Mouse (Mus musculus): ENCODE measurements around the gene Sumf1. TPM values are rescaled to one million over a fixed set of nuclear protein-coding genes. Genes with fewer than 3 reads are reported as not detected.

Sumf1 gene
- polyA plus RNA-seq, 1 experiment from 2014 or later: 23.6 TPM

DNA sequence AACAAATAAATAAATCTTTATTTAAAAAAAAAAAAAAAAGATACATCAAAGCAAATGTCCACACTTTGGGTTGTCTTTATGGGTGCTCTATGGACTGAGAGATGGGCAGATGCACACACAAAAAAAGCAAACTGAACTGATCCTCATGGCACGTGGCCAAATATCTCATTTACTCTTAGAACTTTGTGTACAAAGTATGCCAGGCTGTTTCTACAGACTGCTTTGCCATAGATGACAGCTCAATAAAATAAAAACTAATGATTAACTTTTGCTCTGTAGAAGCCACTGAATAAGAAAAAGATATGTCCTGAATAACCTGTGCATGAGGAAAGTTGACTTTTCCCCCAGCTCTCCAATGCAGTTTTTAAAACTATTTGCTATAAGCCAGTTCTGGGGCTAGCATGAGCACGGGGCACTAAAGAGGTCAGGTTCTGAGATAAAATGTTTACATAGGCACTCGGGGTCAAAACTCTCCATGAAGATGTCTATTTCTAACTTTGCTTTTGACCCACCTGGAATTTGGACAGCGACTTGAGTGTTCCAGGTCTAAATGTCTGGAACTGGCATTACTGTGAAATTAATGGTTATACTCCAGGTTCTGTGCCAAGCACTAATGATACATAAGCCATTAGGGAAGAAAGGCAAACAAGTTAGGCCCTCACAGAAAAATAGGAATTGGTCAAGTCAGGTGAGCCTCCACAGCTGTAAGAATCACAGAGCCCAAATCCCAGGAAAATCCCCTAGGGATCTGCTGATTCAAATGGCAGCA is 44.5 kb downstream of the Sumf1 start:
- Histone ChIP-seq H3K4me3 (no peak overlapping the region), H3K4me2 (replicated peaks) (no peak overlapping the region), H3K4me1 (no peaks in the 10 kb centered on the region), H3K36me3 (0 out of 2 replicates have a peak, but pooled peaks cover 3% of the 10 kb centered on the region), H3K27me3 (no peaks in the 10 kb centered on the region), H3K9me3 (no peaks in the 10 kb centered on the region), H3K27ac (no peak overlapping the region), H3K9ac (no peak overlapping the region)
- WGBS: 93% methylated on average over 4 of the region's 4 CpGs
- no peak for ATAC-seq (ENCODE audit: low FRiP score, low read depth)

DNA sequence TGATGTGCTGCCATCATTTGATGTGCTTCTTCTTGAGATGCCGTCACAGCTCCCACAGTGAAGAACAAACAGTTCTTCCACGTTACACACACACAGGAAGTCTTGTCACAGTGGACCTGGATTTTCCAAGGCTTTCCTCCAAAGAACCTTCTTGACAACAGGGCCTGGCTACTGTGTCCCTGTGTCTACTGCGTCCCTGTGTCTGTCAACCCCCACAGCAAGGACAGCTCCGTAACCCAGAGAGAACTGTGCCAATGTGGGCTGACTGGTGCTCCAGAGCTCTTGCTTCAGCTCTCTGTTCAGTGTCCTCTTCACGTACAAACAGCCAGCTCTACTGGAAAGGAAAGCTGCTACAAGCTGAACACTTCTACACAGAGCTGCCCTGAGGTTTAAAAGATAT is 48.4 kb downstream of the Sumf1 start:
- WGBS: 85% methylated on average over 5 of the region's 5 CpGs
- Histone ChIP-seq H3K4me1 (no peaks in the 10 kb centered on the region), H3K4me2 (replicated peaks) (no peak overlapping the region), H3K9ac (no peak overlapping the region), H3K27ac (no peak overlapping the region), H3K36me3 (0 out of 2 replicates have a peak, but pooled peaks cover 3% of the 10 kb centered on the region), H3K9me3 (no peaks in the 10 kb centered on the region), H3K4me3 (no peak overlapping the region), H3K27me3 (no peaks in the 10 kb centered on the region)
- no peak for ATAC-seq (ENCODE audit: low FRiP score, low read depth)

GRCm38 (mm10) chr6:108136286-108136685 is 49.1 kb downstream of the Sumf1 start:
- ATAC-seq (ENCODE audit: low FRiP score, low read depth): no peak
- Histone ChIP-seq H3K27ac (no peak overlapping the region), H3K9ac (no peak overlapping the region), H3K4me2 (replicated peaks) (no peak overlapping the region), H3K27me3 (no peaks in the 10 kb centered on the region), H3K4me3 (no peak overlapping the region), H3K9me3 (no peaks in the 10 kb centered on the region), H3K36me3 (0 out of 2 replicates have a peak, but pooled peaks cover 3% of the 10 kb centered on the region), H3K4me1 (no peaks in the 10 kb centered on the region)
- WGBS: 85% methylated on average over 1 of the region's 1 CpGs

GRCm38 (mm10) chr6:108132268-108132935 is 53.0 kb downstream of the Sumf1 start:
- H3K9ac ChIP-seq: no peak overlapping the region
- H3K27me3 ChIP-seq: no peaks in the 10 kb centered on the region
- H3K9me3 ChIP-seq: no peaks in the 10 kb centered on the region
- no peaks in the 10 kb centered on the region for H3K4me1 ChIP-seq
- no peak for ATAC-seq (ENCODE audit: low FRiP score, low read depth)
- H3K27ac ChIP-seq: no peak overlapping the region
- H3K4me2 ChIP-seq (replicated peaks): no peak overlapping the region
- H3K36me3 ChIP-seq: 0 out of 2 replicates have a peak, but pooled peaks cover 3% of the 10 kb centered on the region
- H3K4me3 ChIP-seq: no peak overlapping the region
- 92% methylated on average over 5 of the region's 5 CpGs for WGBS

DNA sequence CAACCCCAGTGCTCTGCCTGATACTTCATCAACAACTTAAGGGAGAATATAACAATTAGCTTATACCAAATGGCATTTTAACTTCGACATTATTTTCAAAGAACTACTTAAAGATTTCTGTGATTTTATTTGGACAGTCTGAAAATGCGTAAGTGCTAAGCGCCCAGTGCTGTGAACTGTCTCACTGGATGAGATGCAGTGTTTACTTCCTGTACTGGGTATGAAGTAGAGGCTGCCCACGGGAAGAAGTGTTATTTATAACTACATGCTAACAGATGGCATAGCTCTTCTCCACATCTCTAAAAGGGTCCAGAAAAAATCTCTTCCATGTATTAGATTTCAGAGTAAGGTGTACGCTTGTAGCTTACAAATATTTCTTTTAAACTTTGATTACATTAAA is 54.7 kb downstream of the Sumf1 start:
- H3K27ac ChIP-seq: no peak overlapping the region
- H3K4me3 ChIP-seq: no peak overlapping the region
- WGBS: 87% methylated on average over 5 of the region's 5 CpGs
- H3K4me1 ChIP-seq: no peaks in the 10 kb centered on the region
- no peaks in the 10 kb centered on the region for H3K9me3 ChIP-seq
- no peaks in the 10 kb centered on the region for H3K36me3 ChIP-seq
- H3K27me3 ChIP-seq: no peaks in the 10 kb centered on the region
- ATAC-seq (ENCODE audit: low FRiP score, low read depth): no peak
- H3K4me2 ChIP-seq (replicated peaks): no peak overlapping the region
- H3K9ac ChIP-seq: no peak overlapping the region

- Histone ChIP-seq H3K4me3 (no peak overlapping the region), H3K27ac (no peak overlapping the region), H3K27me3 (no peaks in the 10 kb centered on the region), H3K9me3 (no peaks in the 10 kb centered on the region), H3K36me3 (no peaks in the 10 kb centered on the region), H3K9ac (no peak overlapping the region), H3K4me1 (no peaks in the 10 kb centered on the region), H3K4me2 (replicated peaks) (no peak overlapping the region)
- ATAC-seq (ENCODE audit: low FRiP score, low read depth): no peak
- 86% methylated on average over 3 of the region's 3 CpGs for WGBS
Observed at GRCm38 (mm10) chr6:108126631-108127030, 58.8 kb downstream of the Sumf1 start.

GRCm38 (mm10) chr6:108125474-108125873 is 59.9 kb downstream of the Sumf1 start:
- no peaks in the 10 kb centered on the region for H3K36me3 ChIP-seq
- no peak overlapping the region for H3K9ac ChIP-seq
- WGBS: 76% methylated on average over 1 of the region's 1 CpGs
- H3K4me1 ChIP-seq: no peaks in the 10 kb centered on the region
- no peak overlapping the region for H3K27ac ChIP-seq
- no peaks in the 10 kb centered on the region for H3K27me3 ChIP-seq
- H3K4me3 ChIP-seq: no peak overlapping the region
- no peak for ATAC-seq (ENCODE audit: low FRiP score, low read depth)
- H3K4me2 ChIP-seq (replicated peaks): no peak overlapping the region
- H3K9me3 ChIP-seq: no peaks in the 10 kb centered on the region

DNA sequence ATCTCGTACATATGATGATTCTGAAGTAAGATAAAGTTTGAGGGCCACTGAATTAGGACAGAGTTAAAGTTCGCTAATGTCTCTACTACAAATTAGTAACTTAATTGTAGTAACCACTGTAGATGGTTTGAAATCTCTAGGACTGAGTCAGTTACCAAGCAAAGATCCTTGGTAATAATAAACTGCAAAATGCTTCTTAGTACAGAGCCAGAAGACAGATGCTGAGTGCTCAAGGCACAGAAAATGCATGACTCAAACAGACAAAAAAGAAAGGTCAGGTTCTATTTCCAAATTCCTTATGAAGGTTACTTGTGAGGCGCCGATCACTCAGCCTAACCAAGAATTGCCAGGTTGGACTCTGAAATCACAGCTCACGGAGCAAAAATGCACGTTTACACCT is 67.5 kb downstream of the Sumf1 start:
- Histone ChIP-seq H3K36me3 (no peaks in the 10 kb centered on the region), H3K9me3 (no peaks in the 10 kb centered on the region), H3K4me1 (no peaks in the 10 kb centered on the region), H3K9ac (no peak overlapping the region), H3K27ac (no peak overlapping the region), H3K27me3 (no peaks in the 10 kb centered on the region), H3K4me2 (replicated peaks) (no peak overlapping the region), H3K4me3 (no peak overlapping the region)
- ATAC-seq (ENCODE audit: low FRiP score, low read depth): no peak
- WGBS: 90% methylated on average over 6 of the region's 6 CpGs

DNA sequence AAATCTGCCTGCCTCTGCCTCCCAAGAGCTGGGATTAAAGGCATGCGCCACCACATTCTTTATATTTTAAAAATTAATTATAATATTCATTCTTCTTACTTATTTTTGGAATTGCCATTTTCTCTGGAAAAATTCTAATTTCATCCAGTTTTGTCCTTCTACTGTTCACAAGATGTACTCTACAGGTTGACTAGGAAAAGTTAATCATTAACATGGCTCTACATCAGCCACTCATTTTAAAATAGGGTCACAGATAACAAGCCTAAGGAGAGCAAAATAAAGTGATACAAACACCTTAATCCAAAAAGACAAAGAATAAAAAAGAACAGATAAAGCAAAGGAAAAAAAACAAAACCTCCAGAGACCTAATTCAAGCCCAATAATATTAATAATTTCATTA is 70.4 kb downstream of the Sumf1 start:
- Histone ChIP-seq H3K4me2 (replicated peaks) (no peak overlapping the region), H3K4me3 (no peak overlapping the region), H3K9ac (no peak overlapping the region), H3K27me3 (no peaks in the 10 kb centered on the region), H3K27ac (no peak overlapping the region), H3K36me3 (no peaks in the 10 kb centered on the region), H3K9me3 (no peaks in the 10 kb centered on the region), H3K4me1 (no peaks in the 10 kb centered on the region)
- no peak for ATAC-seq (ENCODE audit: low FRiP score, low read depth)
- 93% methylated on average over 1 of the region's 1 CpGs for WGBS

DNA sequence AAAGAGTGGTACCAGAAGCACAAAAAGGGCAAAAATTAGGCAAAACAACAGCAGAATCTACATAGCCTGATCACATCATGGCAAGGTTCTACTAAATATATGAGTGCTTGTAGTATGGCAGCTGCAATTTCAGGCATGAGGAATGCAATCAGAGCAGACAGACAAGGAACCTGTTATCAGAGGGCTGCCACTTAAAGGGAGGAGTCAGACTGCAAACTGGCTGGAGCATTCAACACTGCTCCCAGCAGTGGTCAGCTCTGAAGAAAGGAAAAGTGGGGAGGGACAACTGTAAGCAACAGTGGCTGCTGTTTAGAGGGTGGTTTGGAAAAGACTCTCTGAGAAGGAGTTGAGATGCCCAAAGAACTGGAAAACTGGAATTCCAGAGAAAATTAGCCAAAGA is 73.7 kb downstream of the Sumf1 start:
- no peak for ATAC-seq (ENCODE audit: low FRiP score, low read depth)
- Histone ChIP-seq H3K4me3 (no peak overlapping the region), H3K27me3 (no peaks in the 10 kb centered on the region), H3K9me3 (no peaks in the 10 kb centered on the region), H3K36me3 (no peaks in the 10 kb centered on the region), H3K4me1 (no peaks in the 10 kb centered on the region), H3K9ac (no peak overlapping the region), H3K27ac (no peak overlapping the region), H3K4me2 (replicated peaks) (no peak overlapping the region)

- Histone ChIP-seq H3K27ac (no peak overlapping the region), H3K4me1 (no peaks in the 10 kb centered on the region), H3K27me3 (no peaks in the 10 kb centered on the region), H3K36me3 (no peaks in the 10 kb centered on the region), H3K9me3 (no peaks in the 10 kb centered on the region), H3K9ac (no peak overlapping the region), H3K4me3 (no peak overlapping the region), H3K4me2 (replicated peaks) (no peak overlapping the region)
- ATAC-seq (ENCODE audit: low FRiP score, low read depth): no peak
- whole genome bisulfite sequencing: 76% methylated on average over 4 of the region's 4 CpGs
Observed at GRCm38 (mm10) chr6:108110336-108110735, 75.0 kb downstream of the Sumf1 start.

GRCm38 (mm10) chr6:108107376-108107775 is 78.0 kb downstream of the Sumf1 start:
- Histone ChIP-seq H3K9ac (no peak overlapping the region), H3K27ac (no peak overlapping the region), H3K27me3 (no peaks in the 10 kb centered on the region), H3K36me3 (no peaks in the 10 kb centered on the region), H3K4me3 (no peak overlapping the region), H3K9me3 (no peaks in the 10 kb centered on the region), H3K4me2 (replicated peaks) (no peak overlapping the region), H3K4me1 (no peaks in the 10 kb centered on the region)
- ATAC-seq (ENCODE audit: low FRiP score, low read depth): no peak

All from limb, embryonic 13.5 days (tissue).